Mouse (Mus musculus): ENCODE measurements at regions not wholly inside any gene's neighbourhood (a gene's known extent, or its start where the extent isn't known, plus 50 kb on each side); places are given as distances from the start of the nearest gene placed in this dataset.

- TF ChIP-seq CTCF (IDR thresholded peaks at IDR 0.05; ENCODE audit: borderline replicate concordance, insufficient read depth, low read depth, low read length) (no peak), POLR2A (IDR thresholded peaks at IDR 0.05; ENCODE audit: borderline replicate concordance, insufficient read depth, low read length) (no peak)
Observed at GRCm38 (mm10) chr16:86355036-86355435, 453.4 kb upstream of the Adamts5 start.
